In genomic region chr11:55164723-55165122, GRCm38 (mm10) we compare ENCODE assay signal across 9 mouse cellular contexts. TPM values are rescaled to one million over a fixed set of nuclear protein-coding genes. Genes with fewer than 3 reads are reported as not detected.
DNase-seq lines count a peak whose midpoint lies in the region; ATAC-seq and TF ChIP-seq lines count a peak whose summit lies in the region.
"Had no signal": no experiment of that assay in that cellular context is flagged by ENCODE, and none has a peak within 500 bp of the region (broad histone marks: within the 10 kb centered on the region; RNA-seq: fewer than 3 reads in every experiment).

No protein-coding gene starts in this region.

- no peak overlapping the region for H3K27ac ChIP-seq in left cerebral cortex, adult 2 months
- H3K27ac ChIP-seq in olfactory bulb, adult 2 months (ENCODE audit: insufficient read depth, low read depth, low read length): no peak overlapping the region

- TF ChIP-seq CTCF in left cerebral cortex, adult 2 months (IDR thresholded peaks at IDR 0.05): peak; percentile 77
- TF ChIP-seq CTCF in olfactory bulb, adult 2 months (IDR thresholded peaks at IDR 0.05; ENCODE audit: insufficient read depth, low read depth, low read length): 0 out of 2 replicates have a peak, but pooled peaks have one; percentile 7

- ATAC-seq in frontal cortex, adult (ENCODE audit: low TSS enrichment): peak; percentile 57; the same call in 1 of the 2 replicates

- no peak for TF ChIP-seq POLR2A in olfactory bulb, adult 2 months (IDR thresholded peaks at IDR 0.05; ENCODE audit: insufficient read depth, low read depth, low read length)

- H3K4me1 ChIP-seq in olfactory bulb, adult 2 months (ENCODE audit: control insufficient read depth, insufficient read depth, low read length): peaks cover 2% of the 10 kb centered on the region

- H3K4me3 ChIP-seq in left cerebral cortex, adult 2 months: no peak overlapping the region
- H3K4me3 ChIP-seq in olfactory bulb, adult 2 months (ENCODE audit: insufficient read depth, low read depth, low read length): no peak overlapping the region

- DNase-seq in frontal cortex, postnatal 10 days (ENCODE audit: low spot score in 2 of 2): no peak
- peak; percentile 25 for DNase-seq in urinary bladder, postnatal 14 days (ENCODE audit: low spot score)
- DNase-seq in urinary bladder, adult 18-20 months (ENCODE audit: low spot score in 2 of 2): no peak
- DNase-seq in embryo, embryonic 10.5 days (ENCODE audit: low spot score): peak; percentile 58
- DNase-seq in left cerebral cortex, adult 2 months (ENCODE audit: extremely low spot score in 1 of 2, low spot score in 2 of 2): peak; percentile 21 to 41
- DNase-seq in yolk sac, embryonic 10.5 days (ENCODE audit: low spot score): no peak

- intact Hi-C loops in left cerebral cortex, adult 2 months (cut with DNase I): loop anchor here (2.0 to 10.0 kb wide), 3 partner anchors 78 to 280 kb away; no protein-coding TSS in a partner anchor

- WGBS in olfactory bulb, adult 2 months: 52% methylated on average over 3 of the region's 3 CpGs

RNA-seq across cellular contexts. Expression of gene Slc36a3, which starts 13.2 kb away (rescaled TPM):
- not detected for total RNA-seq in left cerebral cortex, adult 2 months (2021)
- polyA plus RNA-seq in olfactory bulb, adult 2 months (2012; ENCODE audit: insufficient read depth, insufficient read length, low replicate concordance, missing spikeins): not detected in 2 replicates
- polyA plus RNA-seq: stomach, embryonic 14.5 days had no signal

RNA-seq across cellular contexts. Expression of gene Slc36a2, which starts 20.2 kb away (rescaled TPM):
- under 1 TPM in 1 of 2 experiments, not detected in 1; 0.32 TPM for total RNA-seq in left cerebral cortex, adult 2 months (2021)
- not detected in 2 replicates for polyA plus RNA-seq in olfactory bulb, adult 2 months (2012; ENCODE audit: insufficient read depth, insufficient read length, low replicate concordance, missing spikeins)

RNA-seq across cellular contexts. Expression of gene Slc36a1, which starts 39.4 kb away (rescaled TPM):
- total RNA-seq in left cerebral cortex, adult 2 months (2021): 10 to 100 TPM; 74.0 to 79.1 TPM
- not detected in 2 replicates for polyA plus RNA-seq in olfactory bulb, adult 2 months (2012; ENCODE audit: insufficient read depth, insufficient read length, low replicate concordance, missing spikeins)

Comparison
In these comparisons a context has a peak if more than half of its experiments do, and no peak if none do; other contexts are left out.
1. DNase-seq: peak in urinary bladder, postnatal 14 days (single experiment), embryo, embryonic 10.5 days (single experiment) and left cerebral cortex, adult 2 months (2 of 2); none in frontal cortex, postnatal 10 days (0 of 2), urinary bladder, adult 18-20 months (0 of 2) and yolk sac, embryonic 10.5 days (single experiment).